19 mouse cellular contexts compared by ENCODE assay signal in the genomic region with DNA sequence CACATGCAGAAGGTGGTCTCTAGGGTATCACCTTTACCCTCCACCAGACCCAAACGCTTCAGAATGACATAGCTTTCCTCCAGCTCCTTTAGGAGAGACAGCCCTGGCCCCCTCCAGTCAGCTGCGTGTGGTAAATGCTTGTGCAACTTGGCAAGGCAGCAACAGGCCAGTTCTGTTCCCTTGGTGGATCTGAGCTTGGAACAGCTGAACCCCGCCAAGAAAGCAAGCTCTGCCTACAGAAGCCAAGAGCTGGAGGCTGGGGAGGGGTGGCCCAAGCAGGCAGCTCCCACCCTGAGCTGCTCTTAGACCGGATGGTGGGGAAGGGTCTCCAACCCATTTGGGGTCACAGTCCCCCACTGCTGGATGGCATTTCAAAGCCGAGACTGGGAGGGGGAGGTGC. TPM values are rescaled to one million over a fixed set of nuclear protein-coding genes. Genes with fewer than 3 reads are reported as not detected.
DNase-seq lines count a peak whose midpoint lies in the region; ATAC-seq and TF ChIP-seq lines count a peak whose summit lies in the region.
"Had no signal": no experiment of that assay in that cellular context is flagged by ENCODE, and none has a peak within 500 bp of the region (broad histone marks: within the 10 kb centered on the region; RNA-seq: fewer than 3 reads in every experiment).

No protein-coding gene starts in this region.

- no peak overlapping the region for H3K4me3 ChIP-seq in lung, embryonic 16.5 days (ENCODE audit: low read length)
- H3K4me3 ChIP-seq in brown adipose tissue, adult 24 weeks (ENCODE audit: insufficient read depth, low read depth, low read length): no peak overlapping the region
- H3K4me3 ChIP-seq in limb, embryonic 15.5 days: no peak overlapping the region
- H3K4me3 ChIP-seq in thymus, adult 2 months (ENCODE audit: control insufficient read depth, insufficient read depth, low read length): no peak overlapping the region
- H3K4me3 ChIP-seq: forebrain, embryonic 13.5 days had no signal

- no peak overlapping the region for H3K4me2 ChIP-seq in lung, embryonic 16.5 days (ENCODE audit: low read depth, low read length)
- no peak overlapping the region for H3K4me2 ChIP-seq in limb, embryonic 15.5 days
- H3K4me2 ChIP-seq: forebrain, embryonic 13.5 days had no signal

- peak; percentile 5 for DNase-seq in gastrocnemius, adult 18-20 months (ENCODE audit: low spot score)
- no peak for DNase-seq in gastrocnemius, adult 8-10 months (ENCODE audit: low spot score in 2 of 2)
- no peak for DNase-seq in lung, adult 18-20 months
- DNase-seq in thymus, adult 2 months: no peak
- DNase-seq in spleen, postnatal 36 days (ENCODE audit: low spot score in 2 of 2): no peak
- DNase-seq: heart, postnatal 10 days; kidney, postnatal 14 days had no signal

- 47% methylated on average over 5 of the region's 5 CpGs for WGBS in lung, embryonic 16.5 days
- WGBS in limb, embryonic 15.5 days: 55% methylated on average over 5 of the region's 5 CpGs
- 74% methylated on average over 5 of the region's 5 CpGs for WGBS in thymus, adult 2 months

- no peak overlapping the region for H3K9ac ChIP-seq in lung, embryonic 16.5 days (ENCODE audit: low read length)
- H3K9ac ChIP-seq in limb, embryonic 15.5 days: no peak overlapping the region
- H3K9ac ChIP-seq: forebrain, embryonic 13.5 days had no signal

- no peak for TF ChIP-seq CTCF in thymus, adult 2 months (IDR thresholded peaks at IDR 0.05; ENCODE audit: borderline replicate concordance, control insufficient read depth, extremely low read depth, insufficient read depth, low read length, poor library complexity)

- no peaks in the 10 kb centered on the region for H3K9me3 ChIP-seq in lung, embryonic 16.5 days (ENCODE audit: control insufficient read depth, low read length)
- no peaks in the 10 kb centered on the region for H3K9me3 ChIP-seq in limb, embryonic 15.5 days
- H3K9me3 ChIP-seq: forebrain, embryonic 13.5 days had no signal

- H3K27me3 ChIP-seq in lung, embryonic 16.5 days (ENCODE audit: control insufficient read depth, insufficient read depth, low read depth, low read length): no peaks in the 10 kb centered on the region
- no peaks in the 10 kb centered on the region for H3K27me3 ChIP-seq in limb, embryonic 15.5 days
- no peaks in the 10 kb centered on the region for H3K27me3 ChIP-seq in thymus, adult 2 months (ENCODE audit: control insufficient read depth, insufficient read depth, low read length)
- H3K27me3 ChIP-seq: forebrain, embryonic 13.5 days had no signal

- H3K36me3 ChIP-seq in lung, embryonic 16.5 days (ENCODE audit: control insufficient read depth, insufficient read depth, low read length): no peaks in the 10 kb centered on the region
- no peaks in the 10 kb centered on the region for H3K36me3 ChIP-seq in limb, embryonic 15.5 days
- no peaks in the 10 kb centered on the region for H3K36me3 ChIP-seq in thymus, adult 2 months (ENCODE audit: control insufficient read depth, insufficient read depth, low read length)

- H3K27ac ChIP-seq in lung, embryonic 16.5 days (ENCODE audit: low read length): no peak overlapping the region
- peak overlapping the region; percentile 55 for H3K27ac ChIP-seq in brown adipose tissue, adult 24 weeks (replicated peaks; ENCODE audit: low read depth, low read length)
- no peak overlapping the region for H3K27ac ChIP-seq in limb, embryonic 15.5 days
- H3K27ac ChIP-seq in thymus, adult 2 months (ENCODE audit: control insufficient read depth, insufficient read depth, low read length): no peak overlapping the region
- H3K27ac ChIP-seq: forebrain, embryonic 13.5 days had no signal

- no peaks in the 10 kb centered on the region for H3K4me1 ChIP-seq in lung, embryonic 16.5 days (replicated peaks; ENCODE audit: control insufficient read depth, insufficient read depth, low read length)
- H3K4me1 ChIP-seq in brown adipose tissue, adult 24 weeks (ENCODE audit: control insufficient read depth, insufficient read depth, insufficient read length, low read length): peaks cover 8% of the 10 kb centered on the region
- peaks cover 23% of the 10 kb centered on the region for H3K4me1 ChIP-seq in limb, embryonic 15.5 days
- H3K4me1 ChIP-seq in thymus, adult 2 months (replicated peaks; ENCODE audit: control insufficient read depth, insufficient read depth, low read length): no peaks in the 10 kb centered on the region
- H3K4me1 ChIP-seq: forebrain, embryonic 13.5 days had no signal

- peak; percentile 71 for ATAC-seq in lung, embryonic 16.5 days (ENCODE audit: low read depth)
- ATAC-seq in limb, embryonic 15.5 days (ENCODE audit: insufficient number of reproducible peaks, low FRiP score, low TSS enrichment, low read depth): peak; percentile 37; the same call in 1 of the 2 replicates
- ATAC-seq: forebrain, embryonic 13.5 days; midbrain, embryonic 16.5 days had no signal

- no peak for TF ChIP-seq POLR2A in thymus, adult 2 months (IDR thresholded peaks at IDR 0.05; ENCODE audit: control insufficient read depth, extremely low read depth, insufficient read depth, low read length, poor library complexity)

RNA-seq across cellular contexts. Expression of gene Gm10803, which starts 12.2 kb away (rescaled TPM):
- not detected for total RNA-seq in gastrocnemius, adult 18-20 months (2021)
- not detected for total RNA-seq in gastrocnemius, adult 8-10 months (2022)
- not detected in 2 replicates for polyA plus RNA-seq in lung, embryonic 16.5 days (2015; fragmentation: Nextera tagmentation; extraction: Ambion mirVana)
- polyA plus RNA-seq in brown adipose tissue, adult 24 weeks (2012; ENCODE audit: insufficient read depth, insufficient read length, missing spikeins): not detected in 2 replicates
- not detected in 2 replicates for polyA plus RNA-seq in limb, embryonic 15.5 days (2015; fragmentation: Nextera tagmentation; extraction: Ambion mirVana)
- not detected in 2 replicates for polyA plus RNA-seq in thymus, adult 2 months (2012; rRNA removed)
- total RNA-seq: heart, postnatal 10 days; left cerebral cortex, postnatal 10 days had no signal
- polyA plus RNA-seq: forebrain, embryonic 13.5 days; gonadal fat pad, adult 2 months; intestine, embryonic 14.5 days; liver, embryonic 16.5 days; midbrain, embryonic 16.5 days; neural tube, embryonic 14.5 days; stomach, embryonic 14.5 days; urinary bladder, adult 2 months had no signal
